Comparison of ENCODE assay signal across 11 mouse cellular contexts in genomic region chr10:44325551-44326500, GRCm38 (mm10). TPM values are rescaled to one million over a fixed set of nuclear protein-coding genes. Genes with fewer than 3 reads are reported as not detected.
DNase-seq lines count a peak whose midpoint lies in the region; ATAC-seq and TF ChIP-seq lines count a peak whose summit lies in the region.
"Had no signal": no experiment of that assay in that cellular context is flagged by ENCODE, and none has a peak within 500 bp of the region (broad histone marks: within the 10 kb centered on the region; RNA-seq: fewer than 3 reads in every experiment).

No protein-coding gene starts in this region.

- no peak overlapping the region for H3K9ac ChIP-seq in heart, adult 2 months (ENCODE audit: low read depth, low read length)
- H3K9ac ChIP-seq: hindbrain, embryonic 15.5 days had no signal

- no peak for TF ChIP-seq EP300 in heart, adult 2 months (IDR thresholded peaks at IDR 0.05; ENCODE audit: insufficient read depth, low read depth, low read length)

- no peak overlapping the region for H3K4me3 ChIP-seq in heart, adult 2 months
- H3K4me3 ChIP-seq: hindbrain, embryonic 15.5 days had no signal

- H3K4me1 ChIP-seq in heart, adult 2 months (ENCODE audit: control insufficient read depth, insufficient read depth, low read length): peaks cover 2% of the 10 kb centered on the region

- no peaks in the 10 kb centered on the region for H3K27me3 ChIP-seq in heart, adult 2 months (ENCODE audit: control insufficient read depth, insufficient read depth, low read length)
- H3K27me3 ChIP-seq: hindbrain, embryonic 15.5 days had no signal

- TF ChIP-seq POLR2A in heart, adult 2 months (IDR thresholded peaks at IDR 0.05; ENCODE audit: insufficient read depth, low read depth, low read length): no peak

- intact Hi-C loops in heart, adult 2 months (cut with DNase I): loop anchor here (10.0 kb wide), 1 partner anchor 719 kb away; no protein-coding TSS in a partner anchor

- H3K36me3 ChIP-seq in heart, adult 2 months (ENCODE audit: control insufficient read depth, insufficient read depth, low read length): peaks cover 14% of the 10 kb centered on the region
- H3K36me3 ChIP-seq: hindbrain, embryonic 15.5 days had no signal

- H3K79me2 ChIP-seq in heart, adult 2 months (replicated peaks; ENCODE audit: control insufficient read depth, insufficient read depth, low read length): no peaks in the 10 kb centered on the region

- TF ChIP-seq CTCF in heart, adult 2 months (IDR thresholded peaks at IDR 0.05): no peak

- H3K27ac ChIP-seq in heart, adult 2 months: no peak overlapping the region
- H3K27ac ChIP-seq: hindbrain, embryonic 15.5 days had no signal

- 70% methylated on average over 13 of the region's 13 CpGs for WGBS in heart, adult 2 months

- DNase-seq in heart, adult 11 months: peak; percentile 85
- DNase-seq in heart, adult 2 months: no peak
- peak; percentile 13 for DNase-seq in 3T3-L1 (ENCODE audit: low read depth, low spot score)
- peak; percentile 82 for DNase-seq in R1 (ENCODE audit: low read depth, low spot score)
- peak; percentile 7 for DNase-seq in kidney, postnatal 14 days
- DNase-seq in adrenal gland, postnatal 14 days: no peak
- no peak for DNase-seq in ovary, adult 18-20 months (ENCODE audit: low spot score)
- DNase-seq: spleen, adult 18-20 months; thymus, postnatal 36 days had no signal

- no peak for ATAC-seq in megakaryocyte-erythroid progenitor cell, adult 5-6 weeks (replicated peaks; ENCODE audit: low FRiP score, low TSS enrichment, poor library complexity, severe bottlenecking)

RNA-seq across cellular contexts. Expression of gene Atg5, which starts 57.7 kb away (rescaled TPM):
- total RNA-seq in heart, adult 2 months (2021): 10 to 100 TPM; 15.2 to 15.4 TPM
- polyA plus RNA-seq in heart, adult 2 months (2012; rRNA removed): 6.5 and 10.7 TPM in 2 replicates
- total RNA-seq in adrenal gland, postnatal 14 days (2021): 26.1 and 26.8 TPM in 2 replicates
- total RNA-seq in megakaryocyte-erythroid progenitor cell, adult 5-6 weeks (2014; fragmentation: Nextera tagmentation): 23.8 and 25.9 TPM in 2 replicates
- 33.4 and 33.8 TPM in 2 replicates for total RNA-seq in megakaryocyte-erythroid progenitor cell, adult 5-6 weeks (2017)

Comparison
In these comparisons a context has a peak if more than half of its experiments do, and no peak if none do; other contexts are left out.
1. DNase-seq: peak in heart, adult 11 months (single experiment), 3T3-L1 (single experiment), R1 (single experiment) and kidney, postnatal 14 days (single experiment); none in heart, adult 2 months (0 of 2), adrenal gland, postnatal 14 days (single experiment) and ovary, adult 18-20 months (single experiment).